Mouse (Mus musculus) spleen, adult 2 months (tissue): ENCODE measurements around the gene Slc35b4.

ENCODE experiments used
- CTCF ChIP-seq: fragments of 200-500 bp; IDR thresholded peaks from 2 replicates; pipeline ENCODE4 v1.5.1; 2011; ENCODE audit warnings: mild to moderate bottlenecking, inconsistent platforms; ENCODE audit not compliant: insufficient read depth, insufficient read length, insufficient replicate concordance; ENCODE audit errors: extremely low read depth
- POLR2A ChIP-seq: fragments of 200-500 bp; IDR thresholded peaks from 2 replicates; pipeline ENCODE4 v1.6.1; 2011; ENCODE audit warnings: low read depth, low read length, inconsistent platforms

DNA sequence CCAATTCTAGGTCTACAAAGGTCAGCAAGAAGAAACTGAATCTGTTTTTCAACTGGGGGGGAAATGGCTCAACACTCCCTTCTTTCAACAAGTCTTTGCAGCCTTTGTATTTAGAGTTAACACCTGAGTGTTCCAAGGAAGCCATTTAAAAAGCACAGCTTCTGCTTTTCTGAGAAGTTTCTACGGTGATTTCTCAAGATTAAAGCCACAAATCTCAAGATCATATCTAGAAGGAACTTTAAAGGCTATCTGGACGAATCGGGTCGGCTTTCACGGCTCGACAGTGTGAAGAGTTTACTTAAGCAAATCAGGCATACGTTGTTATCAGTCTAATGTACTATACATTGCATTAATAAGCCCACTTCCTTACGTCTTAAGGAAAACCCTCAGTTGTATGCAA lies 2.2 kb downstream of the Slc35b4 start:
- no peak for TF ChIP-seq CTCF
- no peak for TF ChIP-seq POLR2A
